ENCODE assay signal across 20 mouse cellular contexts in the genomic region with DNA sequence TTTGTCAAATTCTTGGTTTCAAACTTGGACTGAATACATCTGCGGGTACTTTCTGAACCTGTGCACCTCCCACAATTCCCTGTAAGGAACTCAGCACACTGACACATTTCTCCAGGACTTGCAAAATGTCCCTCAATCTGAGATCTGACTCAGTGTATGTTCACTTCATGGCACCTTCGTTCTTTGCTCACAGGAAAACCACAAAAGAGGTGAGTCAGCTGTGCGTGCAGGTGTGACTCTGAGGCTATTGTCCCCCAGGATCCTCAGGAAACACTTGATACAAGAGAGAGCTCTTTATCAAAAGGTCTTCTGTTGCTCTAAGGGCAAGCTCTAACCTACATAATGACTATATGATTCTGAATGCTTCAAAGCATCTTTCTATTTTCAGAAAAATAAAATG.
A peak's percentile ranks its signal among the peaks of the same experiment; 100 is the strongest.
DNase-seq lines count a peak whose midpoint lies in the region; ATAC-seq and TF ChIP-seq lines count a peak whose summit lies in the region.
"Had no signal": no experiment of that assay in that cellular context is flagged by ENCODE, and none has a peak within 500 bp of the region (broad histone marks: within the 10 kb centered on the region; RNA-seq: fewer than 3 reads in every experiment).

No protein-coding gene starts in this region.

- intact Hi-C loops in heart, adult 2 months (cut with DNase I) = no loop called here

- no peaks in the 10 kb centered on the region for H3K27me3 ChIP-seq in stomach, embryonic 16.5 days (ENCODE audit: control insufficient read depth, insufficient read depth, low read length)
- no peaks in the 10 kb centered on the region for H3K27me3 ChIP-seq in heart, adult 2 months (ENCODE audit: control insufficient read depth, insufficient read depth, low read length)
- H3K27me3 ChIP-seq: embryonic facial prominence, embryonic 13.5 days; heart, embryonic 13.5 days; kidney, embryonic 15.5 days had no signal

- H3K36me3 ChIP-seq in stomach, embryonic 16.5 days (ENCODE audit: control insufficient read depth, insufficient read depth, low read length) = no peaks in the 10 kb centered on the region
- H3K36me3 ChIP-seq in heart, adult 2 months (ENCODE audit: control insufficient read depth, insufficient read depth, low read length) = no peaks in the 10 kb centered on the region
- H3K36me3 ChIP-seq: embryonic facial prominence, embryonic 13.5 days; heart, embryonic 13.5 days; kidney, embryonic 15.5 days; midbrain, embryonic 10.5 days had no signal

- 71% methylated on average over 3 of the region's 3 CpGs for WGBS in stomach, embryonic 16.5 days
- WGBS in heart, adult 2 months = 73% methylated on average over 3 of the region's 3 CpGs

- no peak for TF ChIP-seq POLR2A in heart, adult 2 months (IDR thresholded peaks at IDR 0.05; ENCODE audit: insufficient read depth, low read depth, low read length)

- no peaks in the 10 kb centered on the region for H3K79me2 ChIP-seq in heart, adult 2 months (replicated peaks; ENCODE audit: control insufficient read depth, insufficient read depth, low read length)

- H3K9me3 ChIP-seq in stomach, embryonic 16.5 days (replicated peaks; ENCODE audit: control insufficient read depth, low read length) = no peaks in the 10 kb centered on the region
- H3K9me3 ChIP-seq: embryonic facial prominence, embryonic 13.5 days; heart, embryonic 13.5 days; kidney, embryonic 15.5 days had no signal

- H3K4me2 ChIP-seq in stomach, embryonic 16.5 days (ENCODE audit: low read depth, low read length) = no peak overlapping the region
- H3K4me2 ChIP-seq: embryonic facial prominence, embryonic 13.5 days; heart, embryonic 13.5 days; hindbrain, embryonic 14.5 days; kidney, embryonic 15.5 days; liver, embryonic 11.5 days had no signal

- no peak for TF ChIP-seq EP300 in heart, adult 2 months (IDR thresholded peaks at IDR 0.05; ENCODE audit: insufficient read depth, low read depth, low read length)

- peak; percentile 40 for ATAC-seq in stomach, embryonic 16.5 days (ENCODE audit: insufficient read depth, low FRiP score)
- ATAC-seq: forebrain, embryonic 16.5 days; intestine, embryonic 16.5 days had no signal

- TF ChIP-seq CTCF in heart, adult 2 months (IDR thresholded peaks at IDR 0.05) = no peak

- H3K4me1 ChIP-seq in stomach, embryonic 16.5 days (ENCODE audit: control insufficient read depth, insufficient read depth, low read length) = no peaks in the 10 kb centered on the region
- H3K4me1 ChIP-seq in heart, adult 2 months (ENCODE audit: control insufficient read depth, insufficient read depth, low read length) = no peaks in the 10 kb centered on the region; the same call in 1 of the 2 replicates
- H3K4me1 ChIP-seq: embryonic facial prominence, embryonic 13.5 days; heart, embryonic 13.5 days; kidney, embryonic 15.5 days; midbrain, embryonic 10.5 days had no signal

- H3K9ac ChIP-seq in stomach, embryonic 16.5 days (ENCODE audit: low read length) = no peak overlapping the region
- H3K9ac ChIP-seq in heart, adult 2 months (ENCODE audit: low read depth, low read length) = no peak overlapping the region
- H3K9ac ChIP-seq: embryonic facial prominence, embryonic 13.5 days; heart, embryonic 13.5 days; hindbrain, embryonic 14.5 days; kidney, embryonic 15.5 days had no signal

- H3K27ac ChIP-seq in stomach, embryonic 16.5 days (ENCODE audit: low read length) = peak overlapping the region; percentile 4; the same call in 1 of the 2 replicates
- no peak overlapping the region for H3K27ac ChIP-seq in heart, adult 2 months
- H3K27ac ChIP-seq: embryonic facial prominence, embryonic 13.5 days; heart, embryonic 13.5 days; hindbrain, embryonic 14.5 days; kidney, embryonic 15.5 days; midbrain, embryonic 10.5 days had no signal

- peak; percentile 45 for DNase-seq in CD4-positive helper T cell, adult 2 months (ENCODE audit: low read depth, low spot score)
- peak; percentile 21 for DNase-seq in NIH3T3 (ENCODE audit: low read depth)
- peak; percentile 70 for DNase-seq in thymus, postnatal 25 days
- DNase-seq in heart, adult 2 months = no peak
- no peak for DNase-seq in heart, postnatal 4 days
- no peak for DNase-seq in heart, adult 8-10 months (ENCODE audit: low spot score)
- DNase-seq: cerebellum, adult 9-10 months; kidney, postnatal 4 days; lung, adult 18-20 months; lung, postnatal 4 days; spleen, adult 18-20 months had no signal

- no peak overlapping the region for H3K4me3 ChIP-seq in stomach, embryonic 16.5 days (replicated peaks; ENCODE audit: low read length)
- H3K4me3 ChIP-seq in heart, adult 2 months = no peak overlapping the region
- H3K4me3 ChIP-seq: embryonic facial prominence, embryonic 13.5 days; heart, embryonic 13.5 days; kidney, embryonic 15.5 days; midbrain, embryonic 10.5 days had no signal

Comparison
In these comparisons a context has a peak if more than half of its experiments do, and no peak if none do; other contexts are left out.
1. DNase-seq: peak in CD4-positive helper T cell, adult 2 months (single experiment), NIH3T3 (single experiment) and thymus, postnatal 25 days (single experiment); none in heart, adult 2 months (0 of 2), heart, postnatal 4 days (single experiment) and heart, adult 8-10 months (single experiment).